Mouse (Mus musculus) E14TG2a.4 (cell line): ENCODE data around the gene Mmrn2.

Experiments
- H3K27me3 ChIP-seq: 2 replicates; pipeline ENCODE4 v1.6.1; 2014; ENCODE audit warnings: low read length, control low read depth; ENCODE audit not compliant: insufficient read depth
- H3K36me3 ChIP-seq: 2 replicates; pipeline ENCODE4 v1.6.1; 2014; ENCODE audit warnings: low read length, control low read depth; ENCODE audit not compliant: insufficient read depth
- H3K4me1 ChIP-seq: replicated peaks from 2 replicates; pipeline ENCODE4 v1.6.1; 2014; ENCODE audit warnings: low read depth, low read length, control low read depth
- H3K4me3 ChIP-seq: replicated peaks from 2 replicates; pipeline ENCODE4 v1.5.1; 2014; ENCODE audit warnings: mild to moderate bottlenecking, low read length
- H3K9me3 ChIP-seq: 2 replicates; pipeline ENCODE4 v1.6.1; 2014; ENCODE audit warnings: low read length, control low read depth
- CTCF ChIP-seq: conservative IDR thresholded peaks from 2 replicates; pipeline ENCODE4 v1.5.1; 2014; ENCODE audit warnings: low read length
- NANOG ChIP-seq: IDR thresholded peaks from 2 replicates; pipeline ENCODE4 v1.6.1; 2014; ENCODE audit warnings: borderline replicate concordance, low read length, mixed read lengths
- POU5F1 ChIP-seq: IDR thresholded peaks from 2 replicates; pipeline ENCODE4 v1.6.1; 2014; ENCODE audit warnings: low read length, borderline replicate concordance

Mmrn2 gene

GRCm38 (mm10) chr14:34378560-34379331, 3.5 kb downstream of the Mmrn2 start:
- peak overlapping the region; percentile 78 for H3K4me3 ChIP-seq
- H3K9me3 ChIP-seq, result no peaks in the 10 kb centered on the region
- H3K27me3 ChIP-seq, result no peaks in the 10 kb centered on the region; the same call in 1 of the 2 replicates
- no peak for TF ChIP-seq NANOG
- no peak for TF ChIP-seq POU5F1
- no peak for TF ChIP-seq CTCF
- H3K4me1 ChIP-seq, result peaks cover 82% of the 10 kb centered on the region
- peaks cover 9% of the 10 kb centered on the region for H3K36me3 ChIP-seq

- Histone ChIP-seq H3K36me3 (peaks cover 9% of the 10 kb centered on the region), H3K4me1 (peaks cover 40% of the 10 kb centered on the region)
- TF ChIP-seq POU5F1 (no peak), CTCF (no peak), NANOG (no peak)
Measured at GRCm38 (mm10) chr14:34382921-34383704, 7.8 kb downstream of the Mmrn2 start.

GRCm38 (mm10) chr14:34393295-34393694, 18.0 kb downstream of the Mmrn2 start:
- H3K36me3 ChIP-seq, result peaks cover 20% of the 10 kb centered on the region
- H3K4me3 ChIP-seq, result no peak overlapping the region
- peaks cover 10% of the 10 kb centered on the region; the same call in 1 of the 2 replicates for H3K4me1 ChIP-seq
- TF ChIP-seq POU5F1, result no peak
- no peak for TF ChIP-seq NANOG
- TF ChIP-seq CTCF, result no peak
- H3K27me3 ChIP-seq, result peaks cover 10% of the 10 kb centered on the region
- no peaks in the 10 kb centered on the region for H3K9me3 ChIP-seq

More at GRCm38 (mm10) chr14:34382921-34383704, 7.8 kb downstream of the Mmrn2 start:
- H3K9me3 ChIP-seq, result peaks cover 3% of the 10 kb centered on the region; the same call in 1 of the 2 replicates
- no peaks in the 10 kb centered on the region for H3K27me3 ChIP-seq
- H3K4me3 ChIP-seq, result no peak overlapping the region

GRCm38 (mm10) chr14:34397871-34398270, 22.6 kb downstream of the Mmrn2 start:
- H3K4me1 ChIP-seq, result peaks cover 27% of the 10 kb centered on the region
- H3K4me3 ChIP-seq, result no peak overlapping the region
- TF ChIP-seq POU5F1 (no peak), CTCF (no peak)
- peaks cover 36% of the 10 kb centered on the region for H3K36me3 ChIP-seq
- H3K9me3 ChIP-seq, result no peaks in the 10 kb centered on the region
- H3K27me3 ChIP-seq, result peaks cover 27% of the 10 kb centered on the region

GRCm38 (mm10) chr14:34398901-34399300, 23.6 kb downstream of the Mmrn2 start:
- Histone ChIP-seq H3K9me3 (no peaks in the 10 kb centered on the region), H3K36me3 (peaks cover 42% of the 10 kb centered on the region), H3K27me3 (peaks cover 27% of the 10 kb centered on the region), H3K4me1 (peaks cover 26% of the 10 kb centered on the region), H3K4me3 (peak overlapping the region; percentile 72)
- TF ChIP-seq NANOG (no peak), POU5F1 (no peak), CTCF (no peak)

- Histone ChIP-seq H3K27me3 (peaks cover 27% of the 10 kb centered on the region), H3K9me3 (no peaks in the 10 kb centered on the region), H3K4me3 (peak overlapping the region; percentile 72), H3K36me3 (peaks cover 45% of the 10 kb centered on the region), H3K4me1 (peaks cover 23% of the 10 kb centered on the region)
- TF ChIP-seq NANOG, result no peak
- TF ChIP-seq CTCF, result no peak
Measured at GRCm38 (mm10) chr14:34399301-34399700, 24.0 kb downstream of the Mmrn2 start.

- H3K4me3 ChIP-seq, result no peak overlapping the region
Measured at GRCm38 (mm10) chr14:34400021-34400420, 24.8 kb downstream of the Mmrn2 start.

GRCm38 (mm10) chr14:34401135-34401534, 25.9 kb downstream of the Mmrn2 start:
- H3K27me3 ChIP-seq, result peaks cover 27% of the 10 kb centered on the region
- TF ChIP-seq NANOG (no peak), CTCF (peak; percentile 92), POU5F1 (no peak)
- peaks cover 53% of the 10 kb centered on the region for H3K36me3 ChIP-seq
- no peak overlapping the region for H3K4me3 ChIP-seq
- H3K4me1 ChIP-seq, result peaks cover 23% of the 10 kb centered on the region
- H3K9me3 ChIP-seq, result no peaks in the 10 kb centered on the region

More at GRCm38 (mm10) chr14:34400021-34400420, 24.8 kb downstream of the Mmrn2 start:
- Histone ChIP-seq H3K27me3 (peaks cover 27% of the 10 kb centered on the region), H3K36me3 (peaks cover 52% of the 10 kb centered on the region), H3K9me3 (no peaks in the 10 kb centered on the region), H3K4me1 (peaks cover 23% of the 10 kb centered on the region)
- TF ChIP-seq NANOG (no peak), CTCF (no peak), POU5F1 (no peak)
